Mouse (Mus musculus): ENCODE results near the gene Gm21970. TPM values are rescaled to one million over a fixed set of nuclear protein-coding genes. Genes with fewer than 3 reads are reported as not detected.

Gene Gm21970
- polyA plus RNA-seq, 1 experiment from 2014 or later = not detected

DNA sequence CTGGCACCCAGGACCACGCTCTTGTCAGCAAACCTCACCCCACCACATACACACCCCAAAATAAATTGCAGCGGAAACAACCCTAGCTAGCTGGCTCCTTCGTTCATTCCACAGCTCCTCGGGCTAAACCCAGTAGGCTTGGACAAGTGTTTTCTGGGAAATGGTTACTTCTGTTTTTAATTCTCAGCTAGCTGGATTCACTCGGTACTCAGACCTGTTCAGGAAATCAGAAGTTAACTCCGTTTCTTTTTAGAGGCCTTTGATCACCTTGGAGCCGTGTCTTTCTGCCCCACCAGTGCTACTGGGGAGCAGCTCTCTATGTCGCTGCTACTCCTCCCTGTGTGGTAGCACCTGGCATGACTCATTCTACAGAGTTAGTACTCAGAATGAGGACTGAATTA lies 51.7 kb downstream of the Gm21970 start:
- H3K4me2 ChIP-seq (replicated peaks) = no peak overlapping the region
- H3K9me3 ChIP-seq (replicated peaks) = no peaks in the 10 kb centered on the region
- no peaks in the 10 kb centered on the region for H3K27me3 ChIP-seq
- H3K9ac ChIP-seq = no peak overlapping the region
- H3K4me3 ChIP-seq (replicated peaks) = no peak overlapping the region
- no peak for ATAC-seq (ENCODE audit: insufficient number of reproducible peaks, low FRiP score, low TSS enrichment, low read depth)
- H3K36me3 ChIP-seq = no peaks in the 10 kb centered on the region
- peaks cover 14% of the 10 kb centered on the region; the same call in 1 of the 2 replicates for H3K4me1 ChIP-seq
- WGBS = 33% methylated on average over 8 of the region's 8 CpGs
- H3K27ac ChIP-seq (replicated peaks) = no peak overlapping the region

DNA sequence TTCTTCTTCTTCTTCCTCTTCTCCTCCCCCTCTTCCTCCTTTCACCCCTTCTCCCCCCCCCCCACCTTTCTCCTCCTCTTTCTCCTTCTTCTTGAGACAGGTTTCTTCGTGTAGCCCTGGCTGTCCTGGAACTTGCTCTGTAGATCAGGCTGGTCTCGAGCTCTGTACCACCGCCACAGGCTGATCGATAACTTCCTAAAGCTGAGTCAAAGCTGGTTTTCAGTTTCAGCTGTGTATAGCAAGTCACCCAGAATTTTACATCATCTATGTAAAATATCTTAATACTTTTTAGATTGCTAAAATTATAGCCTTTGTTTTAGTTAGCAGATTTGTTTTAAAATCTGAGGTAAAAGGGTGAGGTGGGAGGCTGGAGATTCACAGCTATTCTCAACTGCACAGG lies 53.3 kb downstream of the Gm21970 start:
- no peaks in the 10 kb centered on the region for H3K36me3 ChIP-seq
- ATAC-seq (ENCODE audit: insufficient number of reproducible peaks, low FRiP score, low TSS enrichment, low read depth) = no peak
- no peak overlapping the region for H3K4me3 ChIP-seq (replicated peaks)
- no peak overlapping the region for H3K4me2 ChIP-seq (replicated peaks)
- no peaks in the 10 kb centered on the region for H3K27me3 ChIP-seq
- H3K9me3 ChIP-seq (replicated peaks) = no peaks in the 10 kb centered on the region
- 82% methylated on average over 4 of the region's 4 CpGs for WGBS
- H3K27ac ChIP-seq (replicated peaks) = no peak overlapping the region
- H3K4me1 ChIP-seq = peaks cover 14% of the 10 kb centered on the region; the same call in 1 of the 2 replicates
- no peak overlapping the region for H3K9ac ChIP-seq

DNA sequence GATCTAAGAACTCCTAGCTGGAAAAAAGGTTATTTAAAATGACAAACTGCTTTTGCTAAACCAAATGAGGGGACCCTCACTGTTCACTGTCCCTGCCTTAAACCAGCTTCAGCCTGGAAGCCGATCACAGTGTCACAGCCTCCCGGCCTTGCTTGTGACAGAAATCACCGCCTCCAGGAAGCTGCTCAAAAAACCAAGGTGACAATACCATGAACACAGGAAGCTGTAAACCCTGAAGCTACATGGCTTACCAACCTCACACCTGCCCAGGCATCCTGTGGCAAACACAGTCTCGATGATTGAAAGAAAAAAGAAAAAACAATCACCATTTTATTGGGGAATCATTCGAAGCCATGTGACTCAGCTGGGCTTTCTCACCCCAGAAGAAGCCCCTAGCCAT lies 54.0 kb downstream of the Gm21970 start:
- no peak overlapping the region for H3K4me3 ChIP-seq (replicated peaks)
- WGBS = 73% methylated on average over 5 of the region's 5 CpGs
- no peak for ATAC-seq (ENCODE audit: insufficient number of reproducible peaks, low FRiP score, low TSS enrichment, low read depth)

DNA sequence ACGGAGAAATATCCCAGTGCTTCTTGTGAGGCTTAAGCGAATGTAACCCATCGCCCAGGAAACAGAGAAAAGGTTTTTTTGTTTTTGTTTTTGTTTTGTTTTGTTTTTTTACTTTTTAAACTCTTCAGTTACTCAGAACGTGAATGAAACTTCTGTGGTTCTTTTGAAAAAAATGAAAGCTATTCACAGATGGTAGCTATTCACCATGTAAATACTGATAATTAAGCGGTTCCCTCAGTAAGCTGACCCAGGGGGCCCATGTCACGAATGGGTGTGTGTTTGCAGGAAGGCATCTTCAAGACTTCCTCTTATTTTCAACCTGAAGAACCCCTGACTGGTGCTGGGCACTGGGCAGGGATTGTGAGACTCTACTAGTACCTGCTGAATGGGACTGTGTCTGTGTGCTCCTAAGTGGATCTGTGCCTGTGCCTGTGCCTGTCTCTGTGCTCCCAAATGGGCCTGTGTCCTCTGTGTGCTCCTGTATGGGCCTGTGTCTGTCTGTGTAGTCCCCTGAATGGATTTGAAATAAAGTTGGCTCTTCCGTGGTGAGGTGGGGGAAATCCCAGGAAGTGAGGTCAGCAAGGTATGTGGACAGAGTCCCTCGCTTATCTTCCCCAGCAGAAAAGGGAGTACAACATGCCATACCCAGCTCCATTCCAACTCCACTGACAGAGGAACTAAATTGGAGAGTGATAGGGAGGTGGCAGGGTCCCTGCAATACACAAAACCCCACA lies 55.4 kb downstream of the Gm21970 start:
- H3K4me1 ChIP-seq = peaks cover 14% of the 10 kb centered on the region; the same call in 1 of the 2 replicates
- no peak for ATAC-seq (ENCODE audit: insufficient number of reproducible peaks, low FRiP score, low TSS enrichment, low read depth)
- no peaks in the 10 kb centered on the region for H3K27me3 ChIP-seq
- H3K9ac ChIP-seq = no peak overlapping the region
- 55% methylated on average over 8 of the region's 8 CpGs for WGBS
- no peaks in the 10 kb centered on the region for H3K9me3 ChIP-seq (replicated peaks)
- H3K4me3 ChIP-seq (replicated peaks) = no peak overlapping the region
- no peak overlapping the region for H3K4me2 ChIP-seq (replicated peaks)
- H3K27ac ChIP-seq (replicated peaks) = no peak overlapping the region
- H3K36me3 ChIP-seq = no peaks in the 10 kb centered on the region

More for the DNA sequence above, 54.0 kb downstream of the Gm21970 start:
- Histone ChIP-seq H3K9ac (no peak overlapping the region), H3K4me2 (replicated peaks) (no peak overlapping the region), H3K27me3 (no peaks in the 10 kb centered on the region), H3K9me3 (replicated peaks) (no peaks in the 10 kb centered on the region), H3K36me3 (no peaks in the 10 kb centered on the region), H3K27ac (replicated peaks) (no peak overlapping the region), H3K4me1 (peaks cover 14% of the 10 kb centered on the region; the same call in 1 of the 2 replicates)

DNA sequence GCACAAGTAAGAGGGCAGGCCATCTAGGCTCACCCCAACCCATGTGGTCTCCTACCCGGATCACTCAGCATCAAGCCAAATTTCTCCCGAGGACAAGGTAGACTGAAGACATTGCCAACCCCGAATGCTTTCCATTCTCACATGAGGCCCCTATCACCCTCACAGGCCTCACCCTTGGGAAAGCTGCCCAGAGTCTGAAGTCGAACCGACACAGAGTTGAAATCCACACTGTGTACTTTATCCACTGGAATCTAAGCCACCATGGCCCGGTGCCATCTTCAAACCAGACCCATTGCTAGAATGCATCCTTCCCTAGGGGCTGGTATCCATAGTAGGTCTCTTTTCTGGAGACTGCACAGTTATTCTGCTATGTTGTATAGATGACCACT lies 56.0 kb downstream of the Gm21970 start:
- Histone ChIP-seq H3K4me3 (replicated peaks) (no peak overlapping the region), H3K9ac (no peak overlapping the region), H3K9me3 (replicated peaks) (no peaks in the 10 kb centered on the region), H3K27me3 (no peaks in the 10 kb centered on the region), H3K36me3 (no peaks in the 10 kb centered on the region), H3K27ac (replicated peaks) (no peak overlapping the region), H3K4me1 (peaks cover 14% of the 10 kb centered on the region; the same call in 1 of the 2 replicates), H3K4me2 (replicated peaks) (no peak overlapping the region)
- ATAC-seq (ENCODE audit: insufficient number of reproducible peaks, low FRiP score, low TSS enrichment, low read depth) = 0 out of 2 replicates have a peak, but pooled peaks have one; percentile 39
- 67% methylated on average over 6 of the region's 6 CpGs for WGBS

DNA sequence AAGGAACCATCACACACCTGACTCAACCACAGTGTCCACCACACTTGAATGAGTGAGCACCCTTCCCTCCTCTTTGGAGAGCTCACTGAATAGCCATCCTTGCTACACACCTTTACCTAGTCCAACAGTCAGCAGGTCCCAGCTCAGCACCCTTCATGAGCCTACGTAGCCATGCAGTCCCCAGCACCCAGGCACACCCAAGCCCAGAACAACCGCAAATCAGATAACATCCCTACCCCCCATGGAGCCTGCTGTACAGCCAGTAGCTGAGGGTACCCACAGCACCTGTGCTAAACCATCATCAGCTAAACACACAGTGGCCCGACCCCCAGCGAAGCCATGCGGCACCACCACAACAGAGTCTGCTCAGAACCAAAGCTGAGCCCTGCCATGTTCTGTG lies 56.6 kb downstream of the Gm21970 start:
- no peaks in the 10 kb centered on the region for H3K36me3 ChIP-seq
- ATAC-seq (ENCODE audit: insufficient number of reproducible peaks, low FRiP score, low TSS enrichment, low read depth) = no peak; the same call in 1 of the 2 replicates

DNA sequence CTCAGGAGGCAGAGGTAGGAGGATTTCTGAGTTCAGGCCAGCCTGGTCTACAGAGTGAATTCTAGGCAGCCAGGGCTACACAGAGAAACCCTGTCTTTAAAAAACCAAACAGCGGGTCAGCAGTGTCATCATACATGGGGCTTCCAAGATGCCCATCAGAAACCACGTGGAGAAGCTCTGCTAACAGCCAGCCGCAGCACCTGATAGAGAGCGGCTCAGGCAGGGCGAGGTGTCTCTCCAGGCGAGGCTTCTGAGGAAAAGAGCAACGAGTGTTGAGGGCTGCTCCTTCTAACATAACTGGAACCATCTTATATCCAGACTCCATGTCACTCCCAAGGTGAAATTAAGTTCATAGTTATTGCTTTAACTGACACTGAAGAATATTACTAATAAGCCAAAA lies 57.4 kb downstream of the Gm21970 start:
- H3K4me1 ChIP-seq = 0 out of 2 replicates have a peak, but pooled peaks cover 6% of the 10 kb centered on the region
- H3K27me3 ChIP-seq = no peaks in the 10 kb centered on the region
- 81% methylated on average over 7 of the region's 7 CpGs for WGBS
- ATAC-seq (ENCODE audit: insufficient number of reproducible peaks, low FRiP score, low TSS enrichment, low read depth) = no peak
- H3K9ac ChIP-seq = no peak overlapping the region
- no peak overlapping the region for H3K27ac ChIP-seq (replicated peaks)
- no peaks in the 10 kb centered on the region for H3K36me3 ChIP-seq
- H3K4me2 ChIP-seq (replicated peaks) = no peak overlapping the region
- H3K4me3 ChIP-seq (replicated peaks) = no peak overlapping the region
- no peaks in the 10 kb centered on the region for H3K9me3 ChIP-seq (replicated peaks)

More for the DNA sequence above, 56.6 kb downstream of the Gm21970 start:
- H3K4me3 ChIP-seq (replicated peaks) = no peak overlapping the region
- H3K4me2 ChIP-seq (replicated peaks) = no peak overlapping the region
- H3K4me1 ChIP-seq = peaks cover 9% of the 10 kb centered on the region; the same call in 1 of the 2 replicates
- no peaks in the 10 kb centered on the region for H3K9me3 ChIP-seq (replicated peaks)
- H3K9ac ChIP-seq = no peak overlapping the region
- no peaks in the 10 kb centered on the region for H3K27me3 ChIP-seq
- 94% methylated on average over 5 of the region's 5 CpGs for WGBS
- no peak overlapping the region for H3K27ac ChIP-seq (replicated peaks)

DNA sequence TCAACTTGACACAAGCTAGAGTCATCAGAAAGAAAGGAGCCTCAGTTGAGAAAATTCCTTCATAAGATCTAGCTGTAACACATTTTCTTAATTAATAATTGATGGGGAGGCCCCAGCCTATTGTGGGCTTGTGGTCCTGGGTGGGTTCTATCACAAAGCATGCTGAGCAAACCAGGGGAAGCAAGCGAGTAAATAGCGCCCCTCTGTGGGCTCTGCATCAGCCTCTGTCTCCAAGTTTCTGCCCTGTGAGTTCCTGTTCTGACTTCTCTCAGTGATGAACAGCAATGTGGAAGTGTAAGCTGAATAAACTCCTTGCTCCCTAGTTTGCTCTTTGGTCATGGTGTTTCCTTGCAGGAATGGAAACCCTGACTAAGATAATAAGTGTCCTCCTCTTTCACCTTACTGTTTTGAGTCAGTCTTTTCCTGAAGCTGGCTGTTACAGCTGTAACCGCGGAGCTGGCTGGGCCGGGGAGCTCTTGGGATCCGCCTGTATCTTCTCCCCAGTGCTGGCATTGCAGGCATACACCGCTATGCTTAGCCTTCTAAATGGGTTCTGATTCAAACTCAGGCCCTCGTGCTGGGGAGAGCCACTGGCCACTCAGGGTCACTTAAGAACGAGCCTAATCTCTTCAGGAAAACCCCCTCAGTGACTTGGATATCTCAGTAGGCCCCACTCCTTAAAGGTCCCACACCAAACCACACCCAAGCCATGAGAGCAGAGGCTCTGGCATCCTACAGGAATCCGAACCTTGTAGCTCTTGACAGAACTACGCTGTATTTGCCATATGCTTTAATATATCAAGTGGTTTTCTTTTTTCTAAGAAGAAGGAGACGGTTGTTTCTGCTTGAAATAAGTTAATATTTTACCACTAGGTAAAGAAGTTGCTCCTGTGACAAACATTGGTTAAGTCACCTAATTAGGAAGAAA lies 58.9 kb downstream of the Gm21970 start:
- WGBS = 82% methylated on average over 12 of the region's 12 CpGs
- no peaks in the 10 kb centered on the region for H3K27me3 ChIP-seq
- H3K27ac ChIP-seq (replicated peaks) = no peak overlapping the region
- no peaks in the 10 kb centered on the region for H3K36me3 ChIP-seq
- H3K4me3 ChIP-seq (replicated peaks) = no peak overlapping the region
- no peak for ATAC-seq (ENCODE audit: insufficient number of reproducible peaks, low FRiP score, low TSS enrichment, low read depth)
- H3K4me1 ChIP-seq = 0 out of 2 replicates have a peak, but pooled peaks cover 6% of the 10 kb centered on the region
- no peaks in the 10 kb centered on the region for H3K9me3 ChIP-seq (replicated peaks)
- no peak overlapping the region for H3K9ac ChIP-seq
- H3K4me2 ChIP-seq (replicated peaks) = no peak overlapping the region

DNA sequence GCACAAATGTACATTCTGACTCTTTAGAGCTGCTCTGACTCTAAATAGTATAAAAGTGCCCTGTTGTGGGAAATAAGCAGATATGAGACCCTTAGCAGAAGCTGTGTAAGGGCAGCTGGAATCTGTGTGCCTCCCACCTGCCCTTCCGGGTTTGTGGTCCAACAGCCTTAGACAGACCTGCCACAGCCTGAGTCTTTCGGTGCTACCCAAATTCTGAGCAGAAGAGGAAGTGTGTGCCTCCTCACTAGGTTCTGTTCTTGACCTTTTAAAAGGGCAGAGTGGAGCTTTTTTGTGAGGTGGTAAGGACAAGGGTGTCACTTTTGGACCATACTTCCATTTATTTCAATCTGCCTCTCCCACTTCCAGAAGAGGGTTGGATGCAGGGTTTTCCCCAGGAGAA lies 60.4 kb downstream of the Gm21970 start:
- no peaks in the 10 kb centered on the region for H3K36me3 ChIP-seq
- no peak overlapping the region for H3K9ac ChIP-seq
- H3K9me3 ChIP-seq (replicated peaks) = no peaks in the 10 kb centered on the region
- H3K27ac ChIP-seq (replicated peaks) = 0 out of 2 replicates have a peak overlapping the region, but pooled peaks have one; percentile 24
- WGBS = 76% methylated on average over 2 of the region's 2 CpGs
- no peaks in the 10 kb centered on the region for H3K27me3 ChIP-seq
- no peak overlapping the region for H3K4me3 ChIP-seq (replicated peaks)
- no peak for ATAC-seq (ENCODE audit: insufficient number of reproducible peaks, low FRiP score, low TSS enrichment, low read depth)
- 0 out of 2 replicates have a peak, but pooled peaks cover 6% of the 10 kb centered on the region for H3K4me1 ChIP-seq
- H3K4me2 ChIP-seq (replicated peaks) = no peak overlapping the region

DNA sequence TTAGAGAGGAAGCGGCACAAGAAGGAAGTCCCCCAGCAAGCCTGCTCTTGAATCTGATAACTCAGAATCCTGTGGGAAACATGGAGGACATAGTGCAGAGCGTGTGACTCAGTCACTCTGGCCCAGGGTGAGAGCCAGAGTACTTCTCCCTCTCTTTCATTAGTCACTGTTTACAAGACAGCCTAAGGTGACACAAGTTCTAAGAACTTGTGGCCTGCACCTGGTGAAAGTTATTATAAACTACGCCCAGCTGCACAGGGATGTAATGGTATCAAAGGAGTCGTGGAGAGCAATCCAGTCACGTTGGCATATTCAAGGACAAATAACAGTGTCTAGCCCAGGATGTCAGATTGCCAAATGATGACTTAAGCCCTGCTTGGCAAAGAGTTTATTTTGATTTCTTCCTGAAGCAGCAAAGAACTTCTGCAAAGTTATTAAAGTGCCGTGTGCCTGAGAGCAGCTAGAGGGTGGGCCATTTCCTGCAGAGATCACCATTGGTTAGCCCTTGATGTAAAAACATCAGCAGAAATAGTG lies 60.9 kb downstream of the Gm21970 start:
- H3K9me3 ChIP-seq (replicated peaks) = no peaks in the 10 kb centered on the region
- no peaks in the 10 kb centered on the region for H3K36me3 ChIP-seq
- no peak overlapping the region for H3K9ac ChIP-seq
- no peak overlapping the region for H3K4me2 ChIP-seq (replicated peaks)
- 0 out of 2 replicates have a peak, but pooled peaks cover 2% of the 10 kb centered on the region for H3K4me1 ChIP-seq
- no peak overlapping the region for H3K4me3 ChIP-seq (replicated peaks)
- no peak for ATAC-seq (ENCODE audit: insufficient number of reproducible peaks, low FRiP score, low TSS enrichment, low read depth)
- 50% methylated on average over 6 of the region's 6 CpGs for WGBS
- H3K27me3 ChIP-seq = no peaks in the 10 kb centered on the region
- H3K27ac ChIP-seq (replicated peaks) = 0 out of 2 replicates have a peak overlapping the region, but pooled peaks have one; percentile 24

DNA sequence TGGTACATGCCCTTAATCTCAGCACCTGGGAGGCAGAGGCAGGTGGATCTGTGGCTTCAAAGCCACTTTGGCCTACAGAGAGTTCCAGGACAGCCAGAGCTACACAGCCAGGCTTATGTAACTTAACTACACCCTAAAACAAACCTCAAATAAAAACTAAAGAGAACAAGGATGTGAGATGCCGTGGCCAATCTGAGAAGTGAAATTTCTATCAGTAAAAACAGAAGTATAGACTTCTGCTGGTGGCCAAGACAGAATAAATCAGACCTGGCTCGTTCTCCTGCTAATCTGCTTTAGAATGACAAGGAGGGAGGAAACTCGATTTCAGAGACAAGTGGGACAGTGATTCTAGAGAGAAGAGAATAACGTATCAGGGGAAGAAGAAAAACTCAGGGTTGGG lies 64.3 kb downstream of the Gm21970 start:
- Histone ChIP-seq H3K9me3 (replicated peaks) (no peaks in the 10 kb centered on the region), H3K4me2 (replicated peaks) (no peak overlapping the region), H3K27me3 (no peaks in the 10 kb centered on the region), H3K36me3 (no peaks in the 10 kb centered on the region), H3K27ac (replicated peaks) (no peak overlapping the region), H3K9ac (no peak overlapping the region), H3K4me1 (no peaks in the 10 kb centered on the region), H3K4me3 (replicated peaks) (no peak overlapping the region)
- ATAC-seq (ENCODE audit: insufficient number of reproducible peaks, low FRiP score, low TSS enrichment, low read depth) = no peak
- 59% methylated on average over 4 of the region's 4 CpGs for WGBS
